Mouse (Mus musculus): ENCODE measurements at regions not wholly inside any gene's neighbourhood (a gene's known extent, or its start where the extent isn't known, plus 50 kb on each side); places are given as distances from the start of the nearest gene placed in this dataset.

DNA sequence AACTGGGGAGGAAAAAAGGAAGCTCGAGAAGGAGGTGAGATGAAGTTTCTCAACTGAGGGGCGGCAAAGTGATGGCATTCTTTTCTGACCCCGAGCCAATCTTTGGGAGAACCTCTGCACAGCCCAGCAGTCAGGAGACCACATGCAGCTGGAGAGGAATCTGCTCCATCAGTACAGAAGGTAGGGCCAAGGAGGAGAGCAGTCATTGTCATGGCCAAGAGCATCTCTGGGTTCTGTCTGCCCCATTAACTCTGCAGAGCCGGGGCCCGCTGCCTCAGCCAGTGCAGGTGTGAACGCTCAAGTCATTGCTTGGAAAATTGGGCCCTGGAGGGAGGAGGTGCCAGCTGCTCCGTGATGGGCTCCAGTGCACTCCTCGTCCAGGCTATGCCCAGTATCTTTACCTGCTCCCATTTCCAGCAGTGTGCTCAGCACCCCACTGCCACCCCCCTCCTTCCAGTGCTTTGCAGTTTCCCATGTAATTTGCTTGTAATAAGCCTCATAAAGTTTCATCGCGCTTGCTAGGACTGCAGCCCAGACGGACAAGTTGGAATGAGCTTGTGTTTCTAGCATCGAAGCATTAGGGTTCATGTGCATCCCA lies 162.1 kb downstream of the Brinp2 start:
- H3K4me3 ChIP-seq: no peak overlapping the region
- ATAC-seq (ENCODE audit: low FRiP score, low read depth): peak; percentile 53; the same call in 1 of the 2 replicates
- no peak overlapping the region for H3K27ac ChIP-seq
- peaks cover 8% of the 10 kb centered on the region; the same call in 1 of the 2 replicates for H3K4me1 ChIP-seq
- H3K4me2 ChIP-seq (replicated peaks): no peak overlapping the region
- H3K9ac ChIP-seq: no peak overlapping the region
- H3K27me3 ChIP-seq (replicated peaks): no peaks in the 10 kb centered on the region
- H3K9me3 ChIP-seq: no peaks in the 10 kb centered on the region
- no peaks in the 10 kb centered on the region for H3K36me3 ChIP-seq
- whole genome bisulfite sequencing: 65% methylated on average over 12 of the region's 12 CpGs
